Mouse (Mus musculus): ENCODE results near the gene Gm3164. TPM values are rescaled to one million over a fixed set of nuclear protein-coding genes. Genes with fewer than 3 reads are reported as not detected.

Gm3164 gene
- 1 to 10 TPM in 1 of 2 experiments, under 1 TPM in 1; 0.87 to 1.6 TPM for polyA plus RNA-seq (2017; shearing (Covaris generic))

DNA sequence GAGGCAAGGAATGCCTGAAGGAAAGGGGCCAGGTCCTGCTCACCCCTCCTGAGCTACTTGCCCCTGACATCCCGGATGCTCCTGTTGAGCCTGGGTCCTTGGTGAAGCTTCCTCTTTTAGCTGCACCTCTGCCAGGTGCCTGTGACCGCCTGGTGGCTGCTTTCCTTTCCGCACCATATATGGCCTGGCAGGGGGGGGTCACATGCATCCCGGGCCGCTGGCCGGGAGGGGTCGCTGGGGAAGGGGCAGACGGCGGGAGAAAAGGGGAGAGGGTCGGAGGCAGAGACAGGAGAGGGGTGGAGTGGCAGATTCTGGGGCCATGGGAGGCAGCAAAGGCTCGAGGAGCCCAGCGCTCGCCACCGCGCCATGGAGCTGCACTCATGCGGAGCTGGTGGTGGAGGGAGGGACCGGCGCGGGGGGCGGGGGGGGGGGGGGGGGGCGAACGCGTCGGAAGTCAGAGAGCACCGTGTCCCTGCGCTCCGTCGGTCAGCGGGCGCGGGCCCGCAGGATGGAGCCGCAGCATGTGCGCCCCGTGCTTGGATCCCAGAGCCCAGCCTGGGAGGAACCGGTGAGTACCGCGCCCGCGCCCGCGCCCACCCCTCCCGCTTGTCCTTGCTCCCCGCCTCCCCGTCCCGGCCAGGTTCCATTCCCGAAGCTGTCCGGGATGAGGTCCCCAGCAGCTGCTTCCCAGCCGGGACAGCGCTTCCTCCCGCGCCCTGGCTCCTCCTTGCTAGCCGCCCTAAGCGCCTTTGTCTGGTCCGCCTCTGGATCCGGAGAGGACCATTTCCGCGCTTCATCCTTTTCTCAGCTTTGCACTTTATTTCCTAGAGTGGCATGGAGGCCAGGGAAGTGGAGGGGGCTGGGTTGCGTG, at the start of gene Gm3164:
TSS of gene Gm3164 (plus strand) at position 484 of the 871 bp plus-strand sequence.

DNA sequence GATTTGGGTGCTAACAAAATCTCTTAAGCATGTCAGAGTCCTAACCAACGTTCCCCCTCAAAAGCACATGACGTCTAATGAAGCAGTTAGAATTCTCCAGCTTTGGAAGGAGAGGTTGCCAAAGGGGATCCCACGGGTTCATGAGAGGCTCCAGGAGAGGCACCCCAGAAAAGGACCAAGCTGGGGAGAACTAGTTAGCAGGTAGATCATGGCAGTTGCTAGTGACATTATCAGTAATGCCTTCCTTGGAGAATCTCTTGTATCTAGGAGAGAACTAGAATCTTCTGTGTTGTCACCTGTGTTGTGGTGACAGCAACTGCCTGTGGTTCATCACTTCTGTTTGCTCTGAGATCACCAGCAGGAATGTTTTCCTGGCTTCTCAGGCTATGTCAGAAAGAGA, 18.0 kb upstream of the Gm3164 start, which contains the start of gene Gm3159:
TSS of gene Gm3159 (plus strand) at position 301 of the 400 bp plus-strand sequence.

DNA sequence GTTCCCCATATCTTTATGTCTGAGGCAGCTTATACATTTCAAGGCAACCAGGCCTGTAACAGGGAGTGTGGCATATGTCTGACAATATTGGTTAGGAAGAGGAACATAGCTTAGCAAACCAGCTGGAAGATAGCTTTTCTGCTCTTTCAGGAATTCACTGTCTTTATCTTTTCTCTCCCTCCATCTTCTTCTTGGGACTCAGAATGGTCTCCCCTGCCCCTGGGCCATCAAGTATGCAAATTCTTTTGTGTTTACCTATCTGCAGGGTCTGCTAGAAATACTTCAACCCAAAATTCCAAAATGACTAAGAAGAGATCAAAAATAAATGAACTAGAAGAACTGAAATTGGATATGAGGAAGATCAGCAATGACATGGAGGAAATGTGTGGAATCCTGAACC, 15.4 kb downstream of the Gm3164 start, which contains the start of gene Gm3173:
TSS of gene Gm3173 (plus strand) at position 301 of the 400 bp plus-strand sequence.

DNA sequence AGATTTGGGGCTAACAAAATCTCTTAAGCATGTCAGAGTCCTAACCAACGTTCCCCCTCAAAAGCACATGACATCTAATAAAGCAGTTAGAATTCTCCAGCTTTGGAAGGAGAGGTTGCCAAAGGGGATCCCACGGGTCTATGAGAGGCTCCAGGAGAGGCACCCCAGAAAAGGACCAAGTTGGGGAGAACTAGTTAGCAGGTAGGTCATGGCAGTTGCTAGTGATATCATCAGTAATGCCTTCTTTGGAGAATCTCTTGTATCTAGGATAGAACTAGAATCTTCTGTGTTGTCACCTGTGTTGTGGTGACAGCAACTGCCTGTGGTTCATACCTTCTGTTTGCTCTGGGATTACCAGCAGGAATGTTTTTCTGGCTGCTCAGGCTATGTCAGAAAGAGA, 66.2 kb downstream of the Gm3164 start, which contains the start of gene Gm3182:
TSS of gene Gm3182 (plus strand) at position 301 of the 400 bp plus-strand sequence.

Other genes starting within 250 kb of the Gm3164 start
- 1 to 10 TPM in 1 of 2 experiments, not detected in 1; 1.9 TPM for gene Gm2974, start 232.9 kb upstream of the Gm3164 start, polyA plus RNA-seq (2017; shearing (Covaris generic))
- gene Gm3138, start 165.8 kb upstream of the Gm3164 start, polyA plus RNA-seq (2017; shearing (Covaris generic)), result not detected
- gene Gm3149, start 98.2 kb upstream of the Gm3164 start, polyA plus RNA-seq (2017; shearing (Covaris generic)), result under 1 TPM in 1 of 2 experiments, not detected in 1; 0.25 TPM
- gene 2610042L04Rik, start 80.7 kb upstream of the Gm3164 start, polyA plus RNA-seq (2017; shearing (Covaris generic)), result 1 to 10 TPM in 1 of 2 experiments, under 1 TPM in 1; 0.97 to 5.0 TPM
- gene Gm3159, start 17.9 kb upstream of the Gm3164 start, polyA plus RNA-seq (2017; shearing (Covaris generic)), result under 1 TPM in 1 of 2 experiments, not detected in 1; 0.16 TPM
- not detected for gene Gm3173, start 15.5 kb downstream of the Gm3164 start, polyA plus RNA-seq (2017; shearing (Covaris generic))
- under 1 TPM in 1 of 2 experiments, not detected in 1; 0.23 TPM for gene Gm3182, start 66.3 kb downstream of the Gm3164 start, polyA plus RNA-seq (2017; shearing (Covaris generic))
- under 1 TPM in 1 of 2 experiments, not detected in 1; 0.36 TPM for gene Gm3047, start 140.0 kb downstream of the Gm3164 start, polyA plus RNA-seq (2017; shearing (Covaris generic))
- gene Gm8159, start 216.9 kb downstream of the Gm3164 start, polyA plus RNA-seq (2017; shearing (Covaris generic)), result not detected
- not detected for gene Gm3239, start 248.7 kb downstream of the Gm3164 start, polyA plus RNA-seq (2017; shearing (Covaris generic))

Measured in activated CD4-positive, CD25-positive, alpha-beta regulatory T cell (primary cell).